Mouse (Mus musculus) lung, postnatal 0 days (tissue): Measurements from ENCODE around the gene Tmem221. TPM values are rescaled to one million over a fixed set of nuclear protein-coding genes. Genes with fewer than 3 reads are reported as not detected.

Experiments used
- ATAC-seq: fragments of 200-750 bp; cut with Nextera tagmentation; 2 replicates; pipeline ENCODE4 v1.8.0; 2017; ENCODE audit warnings: moderate library complexity
- DNase-seq: peaks from one replicate; pipeline ENCODE4 v3.0.0-alpha.2; 2016; ENCODE audit warnings: low spot score
- H3K27ac ChIP-seq: fragments of 300-500 bp; sonication (generic); 2 replicates; pipeline ENCODE4 v1.5.1; 2014; ENCODE audit warnings: antibody characterized with exemption, mild to moderate bottlenecking, low read length, mixed read lengths
- H3K27me3 ChIP-seq: fragments of 300-500 bp; sonication (generic); replicated peaks from 2 replicates; pipeline ENCODE4 v1.6.1; 2014; ENCODE audit warnings: low read length, mixed read lengths; ENCODE audit not compliant: insufficient read depth
- H3K36me3 ChIP-seq: fragments of 300-500 bp; sonication (generic); 2 replicates; pipeline ENCODE4 v1.6.1; 2014; ENCODE audit warnings: low read length, mixed read lengths; ENCODE audit not compliant: insufficient read depth
- H3K4me1 ChIP-seq: fragments of 300-500 bp; sonication (generic); 2 replicates; pipeline ENCODE4 v1.6.1; 2014; ENCODE audit warnings: antibody characterized with exemption, low read depth, low read length, mixed read lengths; ENCODE audit not compliant: insufficient read depth
- H3K4me2 ChIP-seq: fragments of 300-500 bp; sonication (generic); replicated peaks from 2 replicates; pipeline ENCODE4 v1.6.1; 2014; ENCODE audit warnings: low read depth, mild to moderate bottlenecking, low read length, moderate library complexity, mixed read lengths
- H3K4me3 ChIP-seq: fragments of 300-500 bp; sonication (generic); 2 replicates; pipeline ENCODE4 v1.5.1; 2014; ENCODE audit warnings: low read depth, low read length
- H3K9ac ChIP-seq: fragments of 300-500 bp; sonication (generic); replicated peaks from 2 replicates; pipeline ENCODE4 v1.6.1; 2014; ENCODE audit warnings: low read depth, mild to moderate bottlenecking
- H3K9me3 ChIP-seq: fragments of 300-500 bp; sonication (generic); 2 replicates; pipeline ENCODE4 v1.6.1; 2016; ENCODE audit warnings: low read length, mixed read lengths
- CTCF ChIP-seq: IDR thresholded peaks from 2 replicates; pipeline ENCODE4 v1.5.1; 2016; ENCODE audit warnings: antibody characterized with exemption, mild to moderate bottlenecking
- EP300 ChIP-seq: IDR thresholded peaks from 2 replicates; pipeline ENCODE4 v1.6.1; 2016; ENCODE audit warnings: antibody characterized with exemption, mild to moderate bottlenecking, control low read depth
- WGBS: fragments of 180-500 bp; shearing (Covaris S2); extraction: QIAGEN DNeasy Blood & Tissue Kit; methylation state at CpG from one replicate; pipeline ENCODE4 v1.1.7; 2014; 5-methylcytosine and 5-hydroxymethylcytosine counted together
- polyA plus RNA-seq: library from polyadenylated mRNA; unstranded; fragments of >200 nt; fragmentation: Nextera tagmentation; extraction: Ambion mirVana; gene quantifications from 2 replicates; pipeline ENCODE4 v1.2.1, GENCODE M21; 2015

The Tmem221 gene
- polyA plus RNA-seq, 1 experiment from 2014 or later: 8.5 TPM

DNA sequence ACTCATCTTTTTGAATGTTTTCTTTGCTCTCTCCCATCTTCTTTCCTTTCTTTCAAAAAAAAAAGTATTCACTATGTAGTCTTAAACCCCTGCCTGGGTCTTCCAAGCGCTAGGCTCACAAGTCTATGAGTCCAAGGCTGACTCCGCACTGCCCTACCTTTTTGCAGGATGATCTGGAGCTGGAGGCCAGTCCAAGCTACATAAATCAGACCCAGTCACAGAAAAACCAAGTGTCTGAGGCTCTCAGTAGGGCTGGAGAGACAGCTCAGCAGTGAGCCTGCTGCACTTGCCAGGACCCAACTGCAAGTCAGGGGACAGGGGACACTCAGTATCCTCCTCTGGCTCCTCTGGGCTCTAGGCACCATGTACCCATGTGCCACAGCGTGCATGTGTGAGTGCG is 54.3 kb downstream of the Tmem221 start:
- Histone ChIP-seq H3K4me1 (0 out of 2 replicates have a peak, but pooled peaks cover under 1% of the 10 kb centered on the region), H3K4me2 (no peak overlapping the region), H3K27ac (no peak overlapping the region), H3K9me3 (no peaks in the 10 kb centered on the region), H3K4me3 (no peak overlapping the region), H3K36me3 (no peaks in the 10 kb centered on the region), H3K9ac (no peak overlapping the region), H3K27me3 (peaks cover 11% of the 10 kb centered on the region)
- TF ChIP-seq CTCF: no peak
- TF ChIP-seq EP300: no peak
- ATAC-seq: no peak
- DNase-seq: no peak
- 89% methylated on average over 4 of the region's 4 CpGs for WGBS

Other genes with a start within 250 kb of the Tmem221 start
- gene Use1, start 192.0 kb downstream of the Tmem221 start, polyA plus RNA-seq: 136 and 139 TPM in 2 replicates
- 11.1 and 11.9 TPM in 2 replicates for gene Ocel1, start 187.6 kb downstream of the Tmem221 start, polyA plus RNA-seq
- gene Nr2f6, start 176.9 kb downstream of the Tmem221 start, polyA plus RNA-seq: 61.5 and 69.4 TPM in 2 replicates
- gene Ushbp1, start 163.1 kb downstream of the Tmem221 start, polyA plus RNA-seq: 29.5 and 42.0 TPM in 2 replicates
- gene Babam1, start 162.0 kb downstream of the Tmem221 start, polyA plus RNA-seq: 60.8 and 62.5 TPM in 2 replicates
- gene Ankle1, start 152.9 kb downstream of the Tmem221 start, polyA plus RNA-seq: 0.72 and 1.5 TPM in 2 replicates
- gene Abhd8, start 95.2 kb downstream of the Tmem221 start, polyA plus RNA-seq: 23.8 and 27.6 TPM in 2 replicates
- gene Mrpl34, start 93.9 kb downstream of the Tmem221 start, polyA plus RNA-seq: 137 and 146 TPM in 2 replicates
- gene Dda1, start 89.7 kb downstream of the Tmem221 start, polyA plus RNA-seq: 73.7 and 78.6 TPM in 2 replicates
- gene Ano8, start 72.9 kb downstream of the Tmem221 start, polyA plus RNA-seq: 1.1 and 1.2 TPM in 2 replicates
- 10.6 and 11.6 TPM in 2 replicates for gene Gtpbp3, start 70.8 kb downstream of the Tmem221 start, polyA plus RNA-seq
- 246 and 265 TPM in 2 replicates for gene Plvap, start 47.1 kb downstream of the Tmem221 start, polyA plus RNA-seq
- gene Ccdc194, start 33.2 kb downstream of the Tmem221 start, polyA plus RNA-seq: 0.07 and 0.08 TPM in 2 replicates
- gene Bst2, start 21.4 kb downstream of the Tmem221 start, polyA plus RNA-seq: 86.2 and 99.8 TPM in 2 replicates
- 103 and 112 TPM in 2 replicates for gene Mvb12a, start 15.9 kb downstream of the Tmem221 start, polyA plus RNA-seq
- 0.11 and 0.13 TPM in 2 replicates for gene Nxnl1, start 7.7 kb upstream of the Tmem221 start, polyA plus RNA-seq
- 26.9 and 27.7 TPM in 2 replicates for gene Slc27a1, start 10.0 kb upstream of the Tmem221 start, polyA plus RNA-seq
- 174 and 177 TPM in 2 replicates for gene Pgls, start 33.3 kb upstream of the Tmem221 start, polyA plus RNA-seq
- gene Fam129c, start 38.8 kb upstream of the Tmem221 start, polyA plus RNA-seq: 1.2 and 2.0 TPM in 2 replicates
- gene Colgalt1, start 52.1 kb upstream of the Tmem221 start, polyA plus RNA-seq: 64.7 and 66.0 TPM in 2 replicates
- 0.35 and 0.46 TPM in 2 replicates for gene Unc13a, start 112.9 kb upstream of the Tmem221 start, polyA plus RNA-seq
- gene Jak3, start 117.4 kb upstream of the Tmem221 start, polyA plus RNA-seq: 7.7 and 10.0 TPM in 2 replicates
- 2.9 and 3.9 TPM in 2 replicates for gene Insl3, start 130.3 kb upstream of the Tmem221 start, polyA plus RNA-seq
- 11.7 and 12.1 TPM in 2 replicates for gene B3gnt3, start 142.9 kb upstream of the Tmem221 start, polyA plus RNA-seq
- 1.4 and 1.8 TPM in 2 replicates for gene Fcho1, start 166.8 kb upstream of the Tmem221 start, polyA plus RNA-seq